Mouse (Mus musculus) forebrain, embryonic 13.5 days (tissue): ENCODE data around the gene Ptpn12. TPM values are rescaled to one million over a fixed set of nuclear protein-coding genes. Genes with fewer than 3 reads are reported as not detected.

Experiments used
- ATAC-seq: fragments of 200-750 bp; cut with Nextera tagmentation; 2 replicates; pipeline ENCODE4 v1.8.0; 2017
- H3K27ac ChIP-seq: fragments of 300-500 bp; sonication (generic); 2 replicates; pipeline ENCODE4 v1.5.1; 2015; ENCODE audit warnings: inconsistent platforms, mild to moderate bottlenecking, moderate library complexity
- H3K27me3 ChIP-seq: fragments of 300-500 bp; sonication (generic); 2 replicates; pipeline ENCODE4 v1.6.1; 2015; ENCODE audit warnings: mild to moderate bottlenecking, inconsistent platforms
- H3K36me3 ChIP-seq: fragments of 300-500 bp; sonication (generic); 2 replicates; pipeline ENCODE4 v1.6.1; 2015; ENCODE audit warnings: mild to moderate bottlenecking, inconsistent platforms; ENCODE audit not compliant: poor library complexity, severe bottlenecking
- H3K4me1 ChIP-seq: fragments of 300-500 bp; sonication (generic); 2 replicates; pipeline ENCODE4 v1.6.1; 2015; ENCODE audit warnings: inconsistent platforms
- H3K4me2 ChIP-seq: fragments of 300-500 bp; sonication (generic); 2 replicates; pipeline ENCODE4 v1.6.1; 2015; ENCODE audit warnings: inconsistent platforms, mild to moderate bottlenecking, moderate library complexity
- H3K4me3 ChIP-seq: fragments of 300-500 bp; sonication (generic); 2 replicates; pipeline ENCODE4 v1.5.1; 2015; ENCODE audit warnings: mild to moderate bottlenecking, inconsistent platforms
- H3K9ac ChIP-seq: fragments of 300-500 bp; sonication (generic); 2 replicates; pipeline ENCODE4 v1.6.1; 2015; ENCODE audit warnings: mild to moderate bottlenecking, inconsistent platforms
- H3K9me3 ChIP-seq: fragments of 300-500 bp; sonication (generic); replicated peaks from 2 replicates; pipeline ENCODE4 v1.6.1; 2016; ENCODE audit warnings: inconsistent platforms
- WGBS: fragments of 180-500 bp; shearing (Covaris S2); methylation state at CpG from one replicate; pipeline ENCODE4 v1.1.7; 2015; 5-methylcytosine and 5-hydroxymethylcytosine counted together
- polyA plus RNA-seq: library from polyadenylated mRNA; unstranded; fragments of >200 nt; fragmentation: Nextera tagmentation; extraction: Ambion mirVana; gene quantifications from 2 replicates; pipeline ENCODE4 v1.2.1, GENCODE M21; 2015

Gene Ptpn12
- 30.1 and 31.1 TPM in 2 replicates for polyA plus RNA-seq

GRCm38 (mm10) chr5:21055820-21056531 lies at the start of gene Ptpn12:
Ptpn12 (minus strand) TSS chr5:21055911.
- H3K9ac ChIP-seq: peak within 1 kb of the TSS; percentile 99
- H3K36me3 ChIP-seq: no peaks in the 10 kb centered on the region
- H3K4me1 ChIP-seq: peaks cover 18% of the 10 kb centered on the region
- WGBS: 1% methylated on average over 52 of the region's 73 CpGs
- H3K4me3 ChIP-seq: peak within 1 kb of the TSS; percentile 88
- H3K27ac ChIP-seq: peak within 1 kb of the TSS; percentile 99
- ATAC-seq: peak; percentile 95
- no peaks in the 10 kb centered on the region for H3K9me3 ChIP-seq
- no peaks in the 10 kb centered on the region for H3K27me3 ChIP-seq
- H3K4me2 ChIP-seq: peak within 1 kb of the TSS; percentile 72

GRCm38 (mm10) chr5:21091179-21091578 lies 35.5 kb upstream of the Ptpn12 start:
- 84% methylated on average over 6 of the region's 6 CpGs for WGBS
- Histone ChIP-seq H3K4me3 (no peak overlapping the region), H3K4me1 (no peaks in the 10 kb centered on the region), H3K27ac (no peak overlapping the region), H3K4me2 (no peak overlapping the region), H3K27me3 (no peaks in the 10 kb centered on the region), H3K9ac (no peak overlapping the region), H3K36me3 (no peaks in the 10 kb centered on the region), H3K9me3 (no peaks in the 10 kb centered on the region)
- ATAC-seq: no peak

DNA sequence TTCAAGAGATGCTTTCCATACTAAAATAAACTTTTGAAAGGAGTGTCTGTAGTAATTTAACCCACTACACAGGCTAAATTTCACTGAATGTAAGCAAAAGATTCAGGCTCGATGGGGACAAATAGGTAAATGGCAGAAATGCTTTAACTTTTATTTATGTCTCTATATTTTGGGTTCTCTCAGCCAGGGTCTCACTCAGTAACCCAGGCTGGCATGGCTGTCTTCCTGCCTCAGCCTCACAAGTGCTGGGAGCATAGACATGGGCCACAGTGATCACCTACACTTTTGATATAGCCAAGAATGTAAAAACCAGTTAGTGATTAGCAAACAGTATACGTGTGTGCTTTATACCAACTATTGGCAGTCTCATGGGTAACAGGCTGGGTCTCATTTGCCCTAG lies 1.5 kb upstream of the Ptpn12 start:
- ATAC-seq: no peak
- Histone ChIP-seq H3K27ac (no peak overlapping the region), H3K27me3 (no peaks in the 10 kb centered on the region), H3K36me3 (no peaks in the 10 kb centered on the region), H3K4me3 (no peak overlapping the region), H3K4me1 (peaks cover 18% of the 10 kb centered on the region), H3K9ac (no peak overlapping the region), H3K4me2 (no peak overlapping the region), H3K9me3 (no peaks in the 10 kb centered on the region)
- 88% methylated on average over 2 of the region's 2 CpGs for WGBS

- H3K27me3 ChIP-seq: no peaks in the 10 kb centered on the region
- peak overlapping the region; percentile 88 for H3K4me3 ChIP-seq
- peak overlapping the region; percentile 64 for H3K9ac ChIP-seq
- no peaks in the 10 kb centered on the region for H3K9me3 ChIP-seq
- peaks cover 18% of the 10 kb centered on the region for H3K4me1 ChIP-seq
- no peaks in the 10 kb centered on the region for H3K36me3 ChIP-seq
- ATAC-seq: no peak
- H3K27ac ChIP-seq: peak overlapping the region; percentile 99
- peak overlapping the region; percentile 63 for H3K4me2 ChIP-seq
- WGBS: 9% methylated on average over 8 of the region's 8 CpGs
These were observed 884 bp upstream of the Ptpn12 start for GRCm38 (mm10) chr5:21056595-21056994.

GRCm38 (mm10) chr5:21055071-21055819 lies 466 bp downstream of the Ptpn12 start:
- Histone ChIP-seq H3K9ac (peak overlapping the region; percentile 99), H3K4me3 (peak overlapping the region; percentile 88), H3K27ac (peak overlapping the region; percentile 99), H3K4me1 (peaks cover 18% of the 10 kb centered on the region), H3K4me2 (peak overlapping the region; percentile 72), H3K36me3 (no peaks in the 10 kb centered on the region), H3K9me3 (no peaks in the 10 kb centered on the region), H3K27me3 (no peaks in the 10 kb centered on the region)
- WGBS: under 1% methylated on average over 59 of the region's 84 CpGs
- ATAC-seq: peak; percentile 34

DNA sequence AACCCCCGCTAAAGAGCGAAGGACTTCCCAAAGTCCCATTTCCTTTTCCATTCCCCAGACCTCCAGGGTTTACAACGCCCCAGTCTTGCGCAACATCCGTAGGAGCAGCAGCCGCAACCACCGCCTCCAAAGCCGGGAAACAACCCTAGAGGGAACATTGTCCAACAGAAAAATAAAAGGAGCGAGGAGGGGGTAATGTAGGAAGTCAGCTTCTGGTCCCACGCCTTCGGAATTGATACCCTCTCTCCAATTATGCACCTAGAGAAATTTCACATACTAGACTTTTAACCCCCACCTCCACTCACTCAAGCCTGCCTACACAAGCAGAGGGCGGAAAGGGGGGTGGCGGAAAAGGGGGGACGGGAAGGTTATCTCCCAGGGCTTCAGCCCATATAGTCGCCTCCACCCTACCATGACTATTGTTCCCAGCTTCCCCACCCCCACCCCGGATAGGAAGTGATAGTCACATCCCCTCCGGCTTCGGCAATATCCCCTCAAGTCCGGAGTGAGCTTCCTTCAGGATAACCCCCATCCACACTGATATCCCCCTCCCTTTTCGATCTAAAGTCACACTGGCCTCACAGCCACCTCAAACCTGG lies 1.1 kb downstream of the Ptpn12 start:
- peak overlapping the region; percentile 72 for H3K4me2 ChIP-seq
- peak; percentile 10; the same call in 1 of the 2 replicates for ATAC-seq
- H3K27ac ChIP-seq: peak overlapping the region; percentile 99
- H3K27me3 ChIP-seq: no peaks in the 10 kb centered on the region
- peaks cover 18% of the 10 kb centered on the region for H3K4me1 ChIP-seq
- H3K9ac ChIP-seq: peak overlapping the region; percentile 99
- no peaks in the 10 kb centered on the region for H3K36me3 ChIP-seq
- no peaks in the 10 kb centered on the region for H3K9me3 ChIP-seq
- H3K4me3 ChIP-seq: peak overlapping the region; percentile 88
- WGBS: under 1% methylated on average over 20 of the region's 20 CpGs

- H3K9ac ChIP-seq: peak overlapping the region; percentile 99
- peak overlapping the region; percentile 88 for H3K4me3 ChIP-seq
- no peak for ATAC-seq
- 62% methylated on average over 3 of the region's 3 CpGs for WGBS
- peaks cover 18% of the 10 kb centered on the region for H3K4me1 ChIP-seq
- no peak overlapping the region for H3K27ac ChIP-seq
- no peaks in the 10 kb centered on the region for H3K27me3 ChIP-seq
- H3K9me3 ChIP-seq: no peaks in the 10 kb centered on the region
- peak overlapping the region; percentile 72 for H3K4me2 ChIP-seq
- no peaks in the 10 kb centered on the region for H3K36me3 ChIP-seq
These were observed 2.0 kb downstream of the Ptpn12 start for GRCm38 (mm10) chr5:21053571-21054307.

DNA sequence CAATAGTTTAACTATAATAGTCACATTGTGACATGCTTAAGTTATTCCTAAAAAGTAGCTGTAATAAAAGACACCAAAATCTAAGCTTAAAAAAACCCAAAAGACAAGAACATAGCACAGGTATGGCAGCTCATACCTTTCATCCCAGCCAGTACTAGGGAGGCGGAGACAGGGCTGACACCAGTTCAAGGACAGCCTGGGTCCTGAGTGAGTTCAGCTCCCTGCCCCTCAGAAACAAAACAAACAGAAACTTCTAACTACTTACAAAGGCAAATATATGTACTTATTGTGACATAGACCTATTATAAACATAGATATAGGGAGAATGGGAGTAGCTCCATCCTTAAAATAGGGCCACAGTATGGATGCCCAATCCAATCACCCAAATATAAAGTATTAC lies 3.2 kb downstream of the Ptpn12 start:
- Histone ChIP-seq H3K9me3 (no peaks in the 10 kb centered on the region), H3K27ac (no peak overlapping the region), H3K4me1 (peaks cover 18% of the 10 kb centered on the region), H3K4me3 (no peak overlapping the region), H3K4me2 (no peak overlapping the region), H3K9ac (no peak overlapping the region), H3K36me3 (no peaks in the 10 kb centered on the region), H3K27me3 (no peaks in the 10 kb centered on the region)
- 97% methylated on average over 1 of the region's 1 CpGs for WGBS
- ATAC-seq: no peak

DNA sequence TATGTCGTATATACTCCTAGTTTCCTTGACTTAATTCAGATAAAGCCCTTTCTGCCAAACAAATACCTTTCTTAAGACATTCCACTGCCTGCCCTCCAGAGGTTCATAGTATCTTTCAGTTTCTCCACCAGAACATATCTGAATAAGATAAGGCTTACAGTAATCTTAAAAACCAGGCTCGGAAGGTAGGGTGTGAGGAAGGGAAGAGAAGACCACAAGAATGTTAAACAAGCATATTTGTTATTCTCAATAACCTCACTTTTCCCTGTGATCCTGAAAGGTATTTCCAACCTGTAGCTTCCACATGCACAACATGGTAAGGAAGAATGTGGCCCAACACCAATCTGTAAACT lies 5.0 kb downstream of the Ptpn12 start:
- H3K9me3 ChIP-seq: no peaks in the 10 kb centered on the region
- WGBS: 88% methylated on average over 2 of the region's 2 CpGs
- no peak for ATAC-seq
- no peak overlapping the region for H3K4me3 ChIP-seq
- no peak overlapping the region for H3K27ac ChIP-seq
- no peaks in the 10 kb centered on the region for H3K36me3 ChIP-seq
- no peak overlapping the region for H3K9ac ChIP-seq
- no peaks in the 10 kb centered on the region for H3K27me3 ChIP-seq
- no peak overlapping the region for H3K4me2 ChIP-seq
- peaks cover 13% of the 10 kb centered on the region for H3K4me1 ChIP-seq

DNA sequence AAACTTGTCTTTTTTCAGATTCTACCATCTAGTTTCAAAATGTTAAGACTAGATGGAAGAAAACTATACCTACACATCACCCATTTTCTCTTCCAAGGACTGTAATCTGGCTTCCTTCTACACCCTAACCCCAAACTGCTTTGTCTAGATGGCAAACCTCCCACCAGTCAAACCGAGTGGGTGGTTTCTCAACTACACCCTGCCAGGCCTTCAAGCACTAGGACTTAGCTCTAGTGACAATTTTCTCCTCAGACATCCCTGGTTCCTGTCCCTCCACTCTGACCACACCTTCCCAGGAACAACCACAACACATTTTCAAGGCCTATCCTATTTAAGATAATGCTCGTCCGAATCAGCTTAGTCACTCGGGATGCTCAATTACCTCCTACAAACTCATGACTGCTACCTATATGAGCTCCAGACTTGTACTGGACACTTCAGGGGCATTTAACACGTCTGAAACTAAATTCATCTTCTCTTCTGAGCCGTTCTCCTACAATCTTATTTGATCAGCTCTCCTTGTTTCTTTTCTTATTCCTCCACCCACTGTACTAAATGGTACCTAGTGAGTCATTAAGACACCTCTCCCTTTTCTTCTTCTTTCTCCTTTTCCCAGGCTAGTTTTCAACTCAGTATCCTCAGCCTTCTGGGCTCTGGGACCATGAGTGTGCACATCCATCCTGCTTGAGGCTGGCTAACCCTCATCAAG lies 5.5 kb downstream of the Ptpn12 start:
- Histone ChIP-seq H3K27ac (no peak overlapping the region), H3K4me3 (no peak overlapping the region), H3K4me1 (peaks cover 13% of the 10 kb centered on the region), H3K36me3 (no peaks in the 10 kb centered on the region), H3K4me2 (no peak overlapping the region), H3K27me3 (no peaks in the 10 kb centered on the region), H3K9ac (no peak overlapping the region), H3K9me3 (no peaks in the 10 kb centered on the region)
- ATAC-seq: no peak
- WGBS: 90% methylated on average over 6 of the region's 6 CpGs

DNA sequence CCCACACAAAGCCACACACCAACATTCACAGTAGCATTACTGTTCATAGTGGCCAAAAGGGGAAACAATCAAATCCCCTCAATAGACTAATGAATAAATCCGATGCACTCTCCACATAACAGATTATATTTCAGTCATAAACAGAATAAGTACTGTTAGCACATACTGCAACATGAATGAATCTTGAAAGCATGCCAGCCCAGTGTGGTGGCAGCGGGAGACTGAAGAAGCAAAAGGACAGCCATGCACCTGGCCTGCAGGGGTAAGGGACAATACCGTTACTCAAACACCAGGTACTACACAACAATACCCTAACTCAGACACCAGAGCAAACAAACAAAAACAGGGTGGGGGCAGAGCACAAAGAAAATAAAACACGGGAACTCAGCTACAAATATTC lies 6.7 kb downstream of the Ptpn12 start:
- H3K4me2 ChIP-seq: no peak overlapping the region
- WGBS: 88% methylated on average over 4 of the region's 4 CpGs
- H3K27ac ChIP-seq: no peak overlapping the region
- H3K9ac ChIP-seq: no peak overlapping the region
- no peak overlapping the region for H3K4me3 ChIP-seq
- peaks cover 13% of the 10 kb centered on the region for H3K4me1 ChIP-seq
- H3K36me3 ChIP-seq: no peaks in the 10 kb centered on the region
- H3K9me3 ChIP-seq: no peaks in the 10 kb centered on the region
- ATAC-seq: 0 out of 2 replicates have a peak, but pooled peaks have one; percentile 17
- no peaks in the 10 kb centered on the region for H3K27me3 ChIP-seq
